Mouse (Mus musculus) kidney, embryonic 16.5 days (tissue): Measurements from ENCODE around the gene Iffo2. TPM values are rescaled to one million over a fixed set of nuclear protein-coding genes. Genes with fewer than 3 reads are reported as not detected.
A peak's percentile ranks its signal among the peaks of the same experiment; 100 is the strongest.

ENCODE experiments used
- ATAC-seq: fragments of 200-750 bp; cut with Nextera tagmentation; 2 replicates; pipeline ENCODE4 v1.8.0; 2017; ENCODE audit warnings: moderate TSS enrichment; ENCODE audit not compliant: low FRiP score, low TSS enrichment
- H3K27ac ChIP-seq: fragments of 300-500 bp; sonication (generic); 2 replicates; pipeline ENCODE4 v1.5.1; 2014; ENCODE audit warnings: low read length
- H3K27me3 ChIP-seq: fragments of 300-500 bp; sonication (generic); 2 replicates; pipeline ENCODE4 v1.6.1; 2014; ENCODE audit warnings: low read length, control low read depth, mixed read lengths; ENCODE audit not compliant: insufficient read depth
- H3K36me3 ChIP-seq: fragments of 300-500 bp; sonication (generic); 2 replicates; pipeline ENCODE4 v1.6.1; 2014; ENCODE audit warnings: low read length, control low read depth, mixed read lengths; ENCODE audit not compliant: insufficient read depth
- H3K4me1 ChIP-seq: fragments of 300-500 bp; sonication (generic); 2 replicates; pipeline ENCODE4 v1.6.1; 2014; ENCODE audit warnings: low read length, control low read depth, mixed read lengths; ENCODE audit not compliant: insufficient read depth
- H3K4me2 ChIP-seq: fragments of 300-500 bp; sonication (generic); replicated peaks from 2 replicates; pipeline ENCODE4 v1.6.1; 2014; ENCODE audit warnings: low read depth, low read length
- H3K4me3 ChIP-seq: fragments of 300-500 bp; sonication (generic); 2 replicates; pipeline ENCODE4 v1.5.1; 2014; ENCODE audit warnings: mild to moderate bottlenecking, low read length
- H3K9ac ChIP-seq: fragments of 300-500 bp; sonication (generic); replicated peaks from 2 replicates; pipeline ENCODE4 v1.6.1; 2014; ENCODE audit warnings: low read length
- H3K9me3 ChIP-seq: fragments of 300-500 bp; sonication (generic); 2 replicates; pipeline ENCODE4 v1.6.1; 2016; ENCODE audit warnings: low read length, control low read depth
- WGBS: fragments of 180-500 bp; shearing (Covaris S2); extraction: QIAGEN DNeasy Blood & Tissue Kit; methylation state at CpG from one replicate; pipeline ENCODE4 v1.1.7; 2014; 5-methylcytosine and 5-hydroxymethylcytosine counted together
- polyA plus RNA-seq: library from polyadenylated mRNA; unstranded; fragments of >200 nt; fragmentation: Nextera tagmentation; extraction: Ambion mirVana; gene quantifications from 2 replicates; pipeline ENCODE4 v1.2.1, GENCODE M21; 2015

Gene Iffo2
- polyA plus RNA-seq, 1 experiment from 2014 or later = 3.7 TPM

DNA sequence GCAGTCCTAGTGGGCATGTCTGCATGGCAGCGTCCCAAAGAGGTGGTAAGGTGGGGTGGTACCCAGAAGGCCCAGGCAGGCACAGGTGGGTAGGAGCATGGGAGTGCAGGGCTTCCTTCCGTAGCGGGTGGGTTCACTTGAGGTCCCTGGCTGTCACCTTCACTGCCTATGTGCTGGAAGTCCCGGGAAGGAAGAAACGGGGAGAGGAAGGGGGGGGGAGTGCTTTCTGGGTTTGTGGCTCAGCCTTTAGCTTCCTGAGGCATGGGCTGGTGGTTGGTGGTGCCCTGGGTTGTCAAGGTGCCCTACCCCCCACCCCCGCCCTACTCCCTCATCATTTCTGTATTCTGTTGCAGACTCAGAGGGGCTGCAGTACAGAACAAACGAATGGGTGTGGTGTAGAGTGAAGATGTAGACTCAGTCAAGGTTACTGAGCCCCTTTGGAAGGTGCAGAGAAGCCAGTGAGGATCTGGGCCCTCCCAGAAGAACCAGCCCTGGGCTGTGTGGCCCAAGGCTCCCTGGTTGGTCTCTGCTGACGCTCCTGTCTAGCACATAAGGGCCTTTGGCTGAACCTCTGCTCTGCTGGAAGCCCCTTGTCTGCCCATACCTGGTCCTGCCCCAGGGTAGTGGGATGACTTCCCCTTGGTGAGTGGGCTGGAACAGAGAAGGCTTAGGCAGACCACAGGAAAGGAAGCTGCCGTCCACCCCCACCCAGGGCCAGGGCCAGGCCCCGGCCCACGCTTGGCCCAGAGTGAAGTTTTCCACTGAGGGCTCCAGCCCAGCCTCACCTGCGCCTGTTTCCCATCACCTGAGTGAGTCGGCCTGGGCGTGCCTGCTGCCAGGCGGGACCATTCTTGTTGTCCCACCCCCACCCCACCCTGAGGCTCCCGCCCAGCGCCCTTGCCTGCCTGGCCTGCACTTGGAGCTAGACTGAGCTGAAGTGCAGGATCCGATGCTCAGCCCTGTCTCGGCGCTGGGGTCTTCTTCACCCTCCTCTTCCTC is 67.2 kb downstream of the Iffo2 start:
- peaks cover 81% of the 10 kb centered on the region for H3K4me1 ChIP-seq
- ATAC-seq = no peak
- H3K27me3 ChIP-seq = no peaks in the 10 kb centered on the region
- H3K4me2 ChIP-seq = peak overlapping the region; percentile 53
- H3K36me3 ChIP-seq = no peaks in the 10 kb centered on the region
- WGBS = 37% methylated on average over 20 of the region's 20 CpGs
- H3K9me3 ChIP-seq = no peaks in the 10 kb centered on the region
- peak overlapping the region; percentile 98 for H3K27ac ChIP-seq
- peak overlapping the region; percentile 58 for H3K9ac ChIP-seq
- no peak overlapping the region for H3K4me3 ChIP-seq

DNA sequence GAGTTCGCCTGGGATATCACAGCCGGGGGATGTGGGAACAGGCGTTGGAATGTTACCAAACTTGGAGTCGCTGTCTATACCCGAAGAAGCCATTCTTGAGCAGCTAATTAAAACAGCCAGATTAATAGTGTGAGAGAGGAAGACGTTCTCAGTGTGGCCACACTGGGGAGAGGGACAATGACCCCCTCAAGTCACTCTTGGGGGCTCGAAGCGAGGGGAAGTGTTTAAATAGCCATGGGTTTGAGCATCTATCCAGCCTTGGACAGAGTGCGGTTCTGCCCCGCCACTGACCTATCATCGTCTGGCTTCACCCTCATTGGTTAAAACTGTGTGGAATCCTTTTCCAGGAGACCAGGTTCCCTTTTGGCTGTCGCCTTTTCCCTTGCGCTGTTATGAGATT is 68.0 kb downstream of the Iffo2 start:
- H3K9ac ChIP-seq = peak overlapping the region; percentile 58
- no peaks in the 10 kb centered on the region for H3K36me3 ChIP-seq
- peak overlapping the region; percentile 27 for H3K4me3 ChIP-seq
- peak overlapping the region; percentile 98 for H3K27ac ChIP-seq
- no peaks in the 10 kb centered on the region for H3K27me3 ChIP-seq
- H3K4me2 ChIP-seq = peak overlapping the region; percentile 53
- peaks cover 79% of the 10 kb centered on the region for H3K4me1 ChIP-seq
- 19% methylated on average over 13 of the region's 13 CpGs for WGBS
- no peaks in the 10 kb centered on the region for H3K9me3 ChIP-seq
- ATAC-seq = no peak

DNA sequence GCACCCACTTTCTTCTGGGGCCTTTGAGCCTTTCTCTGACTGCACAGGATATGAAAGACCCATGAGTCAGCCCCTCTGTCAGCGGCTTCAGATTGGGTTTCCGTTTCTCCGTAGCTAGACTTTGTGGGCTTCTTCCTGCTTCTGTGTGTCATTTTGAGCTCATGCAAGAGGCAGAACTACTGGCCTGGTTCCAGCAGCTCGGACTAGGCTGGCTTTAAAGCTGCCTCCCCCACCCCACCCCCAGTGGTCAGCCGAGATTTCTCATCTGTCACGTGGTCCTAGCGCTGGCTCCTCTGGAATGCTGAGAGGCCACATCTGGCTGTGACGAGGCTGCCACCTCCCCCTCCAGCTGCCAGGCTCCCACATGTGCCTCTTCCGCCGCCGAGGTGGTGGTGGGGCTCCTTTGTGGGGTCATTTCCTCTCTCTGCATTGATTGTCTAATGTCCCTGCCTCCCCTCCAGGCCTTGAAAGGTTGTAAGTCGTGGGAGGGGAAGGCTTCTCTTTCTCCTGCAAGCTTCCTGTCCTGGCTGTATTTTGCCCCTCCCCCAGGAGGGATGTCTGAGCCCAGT is 68.7 kb downstream of the Iffo2 start:
- Histone ChIP-seq H3K27ac (peak overlapping the region; percentile 98), H3K9me3 (no peaks in the 10 kb centered on the region), H3K9ac (peak overlapping the region; percentile 58), H3K4me3 (peak overlapping the region; percentile 27), H3K27me3 (no peaks in the 10 kb centered on the region), H3K36me3 (no peaks in the 10 kb centered on the region), H3K4me1 (peaks cover 74% of the 10 kb centered on the region), H3K4me2 (peak overlapping the region; percentile 53)
- peak; percentile 86 for ATAC-seq
- WGBS = 0% methylated on average over 12 of the region's 12 CpGs

DNA sequence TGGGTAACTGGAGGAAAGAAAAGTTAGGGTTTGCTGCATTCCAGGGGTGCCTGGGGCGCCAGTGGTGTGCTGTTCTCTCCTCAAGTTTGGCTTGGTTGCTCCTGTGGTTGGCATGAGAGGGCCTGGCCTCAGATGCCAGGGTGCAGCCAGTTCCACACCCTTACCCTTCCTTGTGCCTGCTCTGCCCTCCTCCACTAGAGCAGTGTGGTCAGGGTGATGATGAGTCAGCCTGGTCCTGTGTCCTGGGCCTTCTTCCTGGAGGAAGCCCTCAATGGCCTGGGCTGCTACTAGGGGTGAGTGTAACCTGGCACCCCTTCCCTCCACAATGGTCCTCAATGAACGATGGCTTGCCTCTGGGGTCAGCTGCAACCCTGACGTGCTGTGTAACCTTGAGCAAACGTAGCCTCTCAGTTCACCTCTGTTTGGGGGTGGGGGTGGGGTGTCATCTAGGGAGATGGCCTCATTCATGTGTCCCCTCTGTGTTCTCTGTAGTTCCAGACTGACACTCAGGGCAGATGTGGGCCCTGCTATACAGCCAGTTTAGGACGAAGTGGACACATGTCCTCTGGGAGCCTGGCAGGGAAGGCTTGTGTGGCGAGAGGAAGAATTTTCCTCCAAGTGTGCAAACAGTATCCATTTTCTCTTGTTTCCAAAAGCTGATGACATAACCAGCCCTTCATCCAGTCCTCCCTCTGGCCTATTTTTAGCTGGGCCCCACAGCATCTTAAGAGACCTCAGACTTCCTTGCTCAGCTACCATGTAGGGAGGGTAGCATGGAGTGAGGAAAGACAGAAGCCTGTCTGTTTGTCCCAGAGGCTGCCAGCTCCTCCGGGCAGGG is 71.4 kb downstream of the Iffo2 start:
- WGBS = 49% methylated on average over 7 of the region's 7 CpGs
- H3K9me3 ChIP-seq = no peaks in the 10 kb centered on the region
- peaks cover 14% of the 10 kb centered on the region for H3K36me3 ChIP-seq
- H3K4me1 ChIP-seq = peaks cover 57% of the 10 kb centered on the region
- H3K27ac ChIP-seq = peak overlapping the region; percentile 80
- no peak overlapping the region for H3K4me3 ChIP-seq
- no peaks in the 10 kb centered on the region for H3K27me3 ChIP-seq
- peak overlapping the region; percentile 39 for H3K9ac ChIP-seq
- ATAC-seq = no peak
- H3K4me2 ChIP-seq = 0 out of 2 replicates have a peak overlapping the region, but pooled peaks have one; percentile 1

DNA sequence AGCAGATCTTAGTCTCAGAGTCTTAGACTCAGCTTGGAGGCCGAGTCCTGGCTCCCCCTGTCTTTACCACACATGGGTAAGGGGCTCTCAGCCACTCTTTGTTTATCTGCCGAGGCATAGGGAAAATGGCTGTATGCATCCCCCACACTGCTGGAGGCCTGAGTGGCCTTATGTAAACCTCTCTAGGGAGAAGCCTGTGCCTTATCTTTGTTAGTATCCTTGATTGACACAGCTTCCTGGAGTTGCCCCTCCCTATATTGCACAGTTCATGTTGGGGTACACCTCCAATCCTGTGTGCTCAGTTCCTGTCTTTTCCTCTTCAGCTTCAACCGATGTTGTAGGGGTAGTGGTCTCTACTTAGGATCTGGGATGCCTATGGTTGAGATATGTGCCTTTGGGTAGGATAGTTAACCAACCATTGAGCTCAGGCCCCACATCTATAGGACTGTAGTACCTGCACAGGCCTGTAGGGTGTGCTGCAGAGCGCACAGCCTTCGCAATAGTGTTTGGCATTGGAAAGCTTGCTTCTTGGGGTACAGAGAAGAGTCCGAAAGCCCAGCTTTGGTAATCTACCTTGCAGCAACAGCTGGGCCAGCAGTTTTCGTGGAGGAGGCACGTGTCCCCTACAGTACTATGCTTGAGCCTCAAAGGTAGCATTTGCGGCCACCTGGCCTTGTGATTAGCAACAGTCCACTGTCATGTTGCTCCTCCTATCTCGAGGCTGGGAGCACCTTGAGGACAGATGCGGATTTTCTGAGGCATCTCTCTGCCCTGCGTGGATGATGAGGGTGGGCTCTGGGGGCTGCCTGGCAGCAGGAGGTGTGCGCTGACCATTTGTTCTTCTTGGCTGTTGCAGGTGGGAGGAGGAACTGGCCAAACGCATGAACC is 72.3 kb downstream of the Iffo2 start, which contains the start of gene Gm21969:
Gm21969 (plus strand) TSS at position 830 of the 888 bp plus-strand sequence.
- H3K4me3 ChIP-seq = no peak within 1 kb of the TSS
- WGBS = 61% methylated on average over 14 of the region's 14 CpGs
- ATAC-seq = no peak
- no peaks in the 10 kb centered on the region for H3K27me3 ChIP-seq
- H3K36me3 ChIP-seq = peaks cover 17% of the 10 kb centered on the region
- H3K9me3 ChIP-seq = no peaks in the 10 kb centered on the region
- peak within 1 kb of the TSS; percentile 80 for H3K27ac ChIP-seq
- H3K4me2 ChIP-seq = no peak within 1 kb of the TSS
- H3K4me1 ChIP-seq = peaks cover 49% of the 10 kb centered on the region
- peak within 1 kb of the TSS; percentile 39 for H3K9ac ChIP-seq

DNA sequence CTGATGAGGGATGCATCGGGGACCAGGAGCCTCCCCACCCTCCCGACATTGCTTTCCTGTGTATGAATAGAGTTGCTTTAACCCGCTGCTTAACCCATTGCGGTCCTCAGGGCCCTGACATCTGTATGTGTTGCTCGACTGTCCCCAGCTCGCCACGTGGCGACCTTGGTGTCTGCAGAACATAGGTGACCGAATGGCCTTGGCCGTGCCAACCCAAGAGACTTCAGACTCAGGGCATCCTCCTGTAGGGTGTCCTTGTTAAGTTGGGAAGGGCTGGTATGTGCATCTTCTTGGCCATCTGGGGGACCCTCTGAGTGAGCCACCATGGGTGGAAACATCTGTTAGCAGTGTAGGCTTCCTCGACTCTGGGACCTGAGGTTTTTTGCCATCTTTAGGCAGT is 74.9 kb downstream of the Iffo2 start:
- 78% methylated on average over 11 of the region's 11 CpGs for WGBS
- H3K27me3 ChIP-seq = no peaks in the 10 kb centered on the region
- H3K27ac ChIP-seq = no peak overlapping the region
- no peak overlapping the region for H3K9ac ChIP-seq
- H3K36me3 ChIP-seq = peaks cover 25% of the 10 kb centered on the region
- peaks cover 24% of the 10 kb centered on the region for H3K4me1 ChIP-seq
- no peak overlapping the region for H3K4me3 ChIP-seq
- no peak overlapping the region for H3K4me2 ChIP-seq
- H3K9me3 ChIP-seq = no peaks in the 10 kb centered on the region
- no peak for ATAC-seq

DNA sequence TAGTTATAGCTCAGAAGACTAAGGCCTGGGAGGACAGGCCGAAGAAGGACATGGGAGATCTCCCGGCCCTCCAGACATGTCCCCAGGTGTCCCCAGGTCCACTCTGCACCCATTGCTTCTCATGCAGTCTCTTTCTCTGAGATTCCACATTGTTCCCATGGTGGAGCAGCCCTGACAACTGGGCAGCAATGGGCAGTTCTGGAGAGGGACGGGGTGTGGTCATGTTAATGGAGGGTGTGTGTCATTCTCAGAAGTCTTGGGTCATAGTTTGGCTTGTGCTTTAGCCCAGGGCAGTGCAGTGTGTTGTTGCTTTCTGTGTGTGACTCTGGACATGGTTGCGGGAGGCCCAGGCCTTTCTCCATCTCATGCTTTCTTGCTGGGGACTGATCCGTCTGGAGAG is 76.4 kb downstream of the Iffo2 start:
- ATAC-seq = no peak
- peaks cover 19% of the 10 kb centered on the region for H3K4me1 ChIP-seq
- WGBS = 97% methylated on average over 5 of the region's 5 CpGs

DNA sequence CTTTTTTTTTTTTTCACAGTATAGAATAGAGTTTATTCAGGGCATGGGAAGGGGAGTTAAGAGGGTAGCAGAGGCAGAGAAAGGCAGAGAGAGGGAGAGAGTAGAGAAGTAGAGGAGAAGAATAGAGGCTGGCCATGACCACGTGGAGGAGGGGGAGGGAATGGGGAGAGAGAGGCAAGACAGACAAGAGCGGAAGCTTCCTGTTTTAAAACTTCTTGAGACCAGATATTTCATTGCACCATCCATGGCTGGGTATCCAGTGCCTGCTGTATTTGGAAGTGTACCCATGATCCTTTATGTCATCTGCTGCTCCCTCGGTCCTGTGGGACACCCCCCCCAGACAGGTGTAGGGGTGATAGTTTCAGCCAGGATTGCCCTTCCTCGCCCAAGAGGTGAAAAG is 78.6 kb downstream of the Iffo2 start:
- H3K27ac ChIP-seq = no peak overlapping the region
- H3K4me1 ChIP-seq = peaks cover 8% of the 10 kb centered on the region; the same call in 1 of the 2 replicates
- 77% methylated on average over 4 of the region's 4 CpGs for WGBS
- no peak overlapping the region for H3K9ac ChIP-seq
- no peak overlapping the region for H3K4me2 ChIP-seq
- ATAC-seq = no peak
- no peak overlapping the region for H3K4me3 ChIP-seq
- peaks cover 36% of the 10 kb centered on the region for H3K36me3 ChIP-seq
- H3K27me3 ChIP-seq = no peaks in the 10 kb centered on the region
- peaks cover 3% of the 10 kb centered on the region; the same call in 1 of the 2 replicates for H3K9me3 ChIP-seq

More for the DNA sequence above, 76.4 kb downstream of the Iffo2 start:
- H3K9ac ChIP-seq = no peak overlapping the region
- H3K4me3 ChIP-seq = no peak overlapping the region
- H3K4me2 ChIP-seq = no peak overlapping the region
- H3K36me3 ChIP-seq = peaks cover 27% of the 10 kb centered on the region
- H3K9me3 ChIP-seq = no peaks in the 10 kb centered on the region
- H3K27ac ChIP-seq = no peak overlapping the region
- H3K27me3 ChIP-seq = no peaks in the 10 kb centered on the region

DNA sequence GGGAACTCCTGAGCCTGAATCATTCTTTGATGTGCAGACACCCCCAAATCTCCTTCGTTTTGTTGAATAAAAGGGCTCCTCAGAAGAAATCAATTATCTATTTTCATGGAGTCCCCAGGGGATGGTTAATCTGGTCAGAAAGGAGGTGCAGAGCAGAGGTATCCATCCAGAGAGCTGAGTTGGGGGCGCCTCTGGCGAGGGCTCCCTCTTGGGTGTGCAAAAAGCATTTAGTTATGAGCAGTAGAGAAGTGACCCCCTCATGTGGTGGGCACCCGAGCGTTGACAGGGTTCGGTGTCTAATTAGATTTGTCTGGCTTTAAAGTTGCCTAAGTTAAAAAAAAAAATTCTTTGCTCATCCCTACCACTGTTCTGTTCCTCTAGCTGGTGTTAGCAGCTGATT is 80.6 kb downstream of the Iffo2 start:
- Histone ChIP-seq H3K9me3 (peaks cover 5% of the 10 kb centered on the region; the same call in 1 of the 2 replicates), H3K4me3 (no peak overlapping the region), H3K9ac (no peak overlapping the region), H3K4me1 (peaks cover 12% of the 10 kb centered on the region), H3K27me3 (no peaks in the 10 kb centered on the region), H3K4me2 (no peak overlapping the region), H3K27ac (peak overlapping the region; percentile 63), H3K36me3 (peaks cover 38% of the 10 kb centered on the region)
- WGBS = 63% methylated on average over 6 of the region's 6 CpGs
- no peak for ATAC-seq
